Mouse (Mus musculus) heart, embryonic 14.5 days (tissue): ENCODE data around the gene Gpr142. TPM values are rescaled to one million over a fixed set of nuclear protein-coding genes. Genes with fewer than 3 reads are reported as not detected.

Experiments
- ATAC-seq: fragments of 200-750 bp; cut with Nextera tagmentation; 2 replicates; pipeline ENCODE4 v1.8.0; 2017; ENCODE audit warnings: low read depth, moderate TSS enrichment; ENCODE audit not compliant: insufficient number of reproducible peaks, insufficient read depth, low FRiP score
- H3K27ac ChIP-seq, 2 experiments: fragments of 200-500 bp in 1 of 2; fragments of 300-500 bp in 1 of 2; sonication (generic) in 1 of 2; replicated peaks in 1 of 2; 2 replicates each; pipeline ENCODE4 v1.5.1; 2012 to 2014; ENCODE audit warnings: low read depth in 2 of 2, low read length in 2 of 2, control low read depth in 1 of 2, mild to moderate bottlenecking in 1 of 2, mixed read lengths in 1 of 2; ENCODE audit not compliant: control insufficient read depth in 1 of 2, insufficient read depth in 1 of 2
- H3K27me3 ChIP-seq: fragments of 300-500 bp; sonication (generic); 2 replicates; pipeline ENCODE4 v1.6.1; 2014; ENCODE audit warnings: mild to moderate bottlenecking, low read length, control low read depth; ENCODE audit not compliant: control insufficient read depth, insufficient read depth
- H3K36me3 ChIP-seq: fragments of 300-500 bp; sonication (generic); 2 replicates; pipeline ENCODE4 v1.6.1; 2014; ENCODE audit warnings: mild to moderate bottlenecking, control low read depth, low read length, mixed read lengths; ENCODE audit not compliant: control insufficient read depth, insufficient read depth
- H3K4me1 ChIP-seq, 2 experiments: fragments of 200-500 bp in 1 of 2; fragments of 300-500 bp in 1 of 2; sonication (generic) in 1 of 2; 2 replicates each; pipeline ENCODE4 v1.6.1; 2012 to 2014; ENCODE audit warnings: low read length in 2 of 2, control low read depth in 1 of 2, mixed read lengths in 1 of 2; ENCODE audit not compliant: control insufficient read depth in 2 of 2, insufficient read depth in 2 of 2
- H3K4me2 ChIP-seq: fragments of 300-500 bp; sonication (generic); 2 replicates; pipeline ENCODE4 v1.6.1; 2014; ENCODE audit warnings: mild to moderate bottlenecking, low read length
- H3K4me3 ChIP-seq, 2 experiments: fragments of 200-500 bp in 1 of 2; fragments of 300-500 bp in 1 of 2; sonication (generic) in 1 of 2; 2 replicates each; pipeline ENCODE4 v1.5.1; 2012 to 2014; ENCODE audit warnings: low read length in 2 of 2, mild to moderate bottlenecking in 2 of 2, control low read depth in 1 of 2, low read depth in 1 of 2, moderate library complexity in 1 of 2; ENCODE audit not compliant: control insufficient read depth in 1 of 2, insufficient read depth in 1 of 2
- H3K9ac ChIP-seq: fragments of 300-500 bp; sonication (generic); 2 replicates; pipeline ENCODE4 v1.6.1; 2014; ENCODE audit warnings: mild to moderate bottlenecking, low read length
- H3K9me3 ChIP-seq: fragments of 300-500 bp; sonication (generic); 2 replicates; pipeline ENCODE4 v1.6.1; 2016; ENCODE audit warnings: low read length, control low read depth; ENCODE audit not compliant: control insufficient read depth
- WGBS: fragments of 180-500 bp; shearing (Covaris S2); extraction: QIAGEN DNeasy Blood & Tissue Kit; methylation state at CpG from one replicate; pipeline ENCODE4 v1.1.7; 2014; 5-methylcytosine and 5-hydroxymethylcytosine counted together
- polyA plus RNA-seq: library from polyadenylated mRNA; unstranded; fragments of >200 nt; fragmentation: Nextera tagmentation; extraction: Ambion mirVana; gene quantifications from 2 replicates; pipeline ENCODE4 v1.2.1, GENCODE M21; 2014

The Gpr142 gene
- polyA plus RNA-seq, 1 experiment from 2014 or later = not detected

DNA sequence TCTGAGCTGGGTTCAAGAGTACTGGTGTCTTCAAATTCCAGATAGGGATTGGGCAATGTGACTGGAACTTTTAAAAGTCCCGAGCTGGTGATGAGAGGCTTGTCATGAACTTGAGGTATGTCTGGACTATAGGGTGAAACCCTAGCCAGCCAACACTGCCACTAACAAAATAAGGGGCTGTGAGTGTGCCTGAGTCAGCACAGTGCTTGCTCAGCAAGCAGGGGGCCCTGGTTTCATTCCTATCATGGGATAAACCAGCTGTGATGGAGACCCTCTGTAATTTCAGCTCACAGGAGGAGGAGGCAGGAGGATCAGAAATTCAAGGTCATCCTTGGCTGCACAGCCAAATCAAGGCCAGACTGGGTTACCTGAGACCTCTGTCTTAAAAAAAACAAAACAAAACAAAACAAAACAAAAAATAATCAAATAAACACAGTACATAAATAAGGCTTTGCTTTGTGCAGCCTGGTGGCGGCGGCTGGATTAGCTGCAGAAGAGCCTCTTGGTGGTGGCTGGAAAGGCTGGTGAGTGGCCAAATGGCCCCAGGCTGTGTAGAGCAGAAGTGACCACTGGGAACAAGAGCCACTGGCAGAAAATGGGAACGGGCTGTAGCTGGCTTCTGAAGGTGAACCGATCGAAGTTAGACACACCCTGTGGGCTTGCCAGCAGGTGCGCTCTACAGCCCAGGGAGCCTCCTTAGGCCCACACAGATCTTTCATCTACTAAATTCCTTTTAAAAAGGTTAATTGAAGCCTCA is 45.9 kb downstream of the Gpr142 start:
- H3K4me2 ChIP-seq = peak overlapping the region; percentile 25
- H3K4me1 ChIP-seq = peaks cover 11 to 14% of the 10 kb centered on the region in 2 experiments
- peaks cover 4% of the 10 kb centered on the region; the same call in 1 of the 2 replicates for H3K9me3 ChIP-seq
- peak overlapping the region; percentile 85 to 86 for H3K27ac ChIP-seq
- H3K4me3 ChIP-seq = no peak overlapping the region
- no peak for ATAC-seq
- H3K9ac ChIP-seq = peak overlapping the region; percentile 52; the same call in 1 of the 2 replicates
- 72% methylated on average over 7 of the region's 7 CpGs for WGBS
- no peaks in the 10 kb centered on the region for H3K36me3 ChIP-seq
- H3K27me3 ChIP-seq = peaks cover 4% of the 10 kb centered on the region; the same call in 1 of the 2 replicates

DNA sequence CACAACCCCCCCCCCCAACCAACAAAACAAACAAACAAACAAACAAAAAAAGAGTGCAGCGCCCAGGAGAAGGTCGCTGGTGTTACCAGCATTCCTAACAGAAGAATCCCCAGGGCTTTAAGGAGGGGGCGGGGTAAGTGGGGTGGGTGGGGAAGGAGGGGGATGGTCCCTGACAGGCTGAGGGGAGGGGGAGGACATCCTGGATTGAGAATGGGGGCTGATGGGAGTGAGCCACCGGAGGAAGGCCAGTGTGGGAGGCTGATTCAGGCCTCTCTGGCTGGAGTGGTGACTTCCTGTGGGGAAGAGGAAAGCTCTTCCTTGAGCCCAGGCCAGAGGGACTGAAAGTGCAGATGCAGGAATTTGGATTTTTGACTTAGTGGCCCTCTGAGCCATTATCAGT is 47.6 kb downstream of the Gpr142 start:
- no peak overlapping the region for H3K4me2 ChIP-seq
- H3K9ac ChIP-seq = no peak overlapping the region
- H3K36me3 ChIP-seq = no peaks in the 10 kb centered on the region
- ATAC-seq = no peak
- H3K27ac ChIP-seq = no peak overlapping the region
- peaks cover 3% of the 10 kb centered on the region; the same call in 1 of the 2 replicates for H3K9me3 ChIP-seq
- peaks cover 11 to 14% of the 10 kb centered on the region in 2 experiments for H3K4me1 ChIP-seq
- WGBS = 71% methylated on average over 4 of the region's 4 CpGs
- peaks cover 4% of the 10 kb centered on the region; the same call in 1 of the 2 replicates for H3K27me3 ChIP-seq
- no peak overlapping the region for H3K4me3 ChIP-seq

- Histone ChIP-seq H3K4me3 (no peak overlapping the region), H3K36me3 (no peaks in the 10 kb centered on the region), H3K9me3 (no peaks in the 10 kb centered on the region), H3K9ac (no peak overlapping the region), H3K4me1 (peaks cover 11 to 14% of the 10 kb centered on the region in 2 experiments), H3K4me2 (no peak overlapping the region), H3K27ac (no peak overlapping the region), H3K27me3 (peaks cover 4% of the 10 kb centered on the region; the same call in 1 of the 2 replicates)
- WGBS = 78% methylated on average over 5 of the region's 5 CpGs
- ATAC-seq = no peak
These were observed 48.3 kb downstream of the Gpr142 start for GRCm38 (mm10) chr11:114847008-114847407.

GRCm38 (mm10) chr11:114849572-114849971 is 50.8 kb downstream of the Gpr142 start:
- no peak overlapping the region for H3K27ac ChIP-seq
- 26% methylated on average over 2 of the region's 2 CpGs for WGBS
- no peak for ATAC-seq
- no peak overlapping the region for H3K9ac ChIP-seq
- peaks cover 4% of the 10 kb centered on the region; the same call in 1 of the 2 replicates for H3K27me3 ChIP-seq
- peaks cover 9% of the 10 kb centered on the region in 2 experiments for H3K4me1 ChIP-seq
- H3K36me3 ChIP-seq = no peaks in the 10 kb centered on the region
- no peak overlapping the region for H3K4me3 ChIP-seq
- H3K9me3 ChIP-seq = no peaks in the 10 kb centered on the region
- no peak overlapping the region for H3K4me2 ChIP-seq

DNA sequence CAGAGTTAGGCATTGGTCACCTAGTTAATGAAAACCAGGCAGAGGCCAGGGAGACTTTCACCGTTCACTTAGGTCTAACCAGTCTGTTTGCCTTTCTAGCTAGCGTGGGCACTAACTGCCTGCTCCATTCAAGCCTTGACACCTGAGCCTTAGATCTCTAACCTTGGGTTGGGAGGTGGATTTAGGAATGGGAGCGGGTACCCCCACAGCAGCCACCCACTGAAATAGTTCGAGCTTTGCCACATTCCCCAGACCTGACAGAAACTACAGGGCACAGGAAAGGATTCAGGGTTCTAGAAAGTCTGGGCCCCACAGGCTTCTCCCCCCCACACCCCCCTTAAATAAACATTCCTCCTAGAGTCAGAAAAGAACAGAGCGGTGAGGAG is 51.3 kb downstream of the Gpr142 start:
- WGBS = 50% methylated on average over 5 of the region's 5 CpGs
- Histone ChIP-seq H3K9ac (peak overlapping the region; percentile 78), H3K27me3 (peaks cover 4% of the 10 kb centered on the region; the same call in 1 of the 2 replicates), H3K9me3 (no peaks in the 10 kb centered on the region), H3K4me3 (peak overlapping the region in 1 of 2 experiments; percentile 75; a peak in 2 of 4 replicates), H3K4me2 (peak overlapping the region; percentile 95), H3K27ac (no peak overlapping the region), H3K36me3 (no peaks in the 10 kb centered on the region), H3K4me1 (peaks cover 5 to 6% of the 10 kb centered on the region in 2 experiments)
- ATAC-seq = no peak

GRCm38 (mm10) chr11:114850452-114851268 is 51.9 kb downstream of the Gpr142 start, which contains the start of gene Gprc5c:
TSS of gene Gprc5c (plus strand) at chr11:114851152.
- ATAC-seq = peak; percentile 11; the same call in 1 of the 2 replicates
- Histone ChIP-seq H3K4me2 (peak within 1 kb of the TSS; percentile 95), H3K36me3 (no peaks in the 10 kb centered on the region), H3K9ac (peak within 1 kb of the TSS; percentile 78), H3K4me1 (peaks cover 5 to 6% of the 10 kb centered on the region in 2 experiments), H3K27ac (peak within 1 kb of the TSS; percentile 80 to 83), H3K27me3 (peaks cover 4% of the 10 kb centered on the region; the same call in 1 of the 2 replicates), H3K4me3 (peak within 1 kb of the TSS; percentile 68 to 75), H3K9me3 (no peaks in the 10 kb centered on the region)
- under 1% methylated on average over 30 of the region's 43 CpGs for WGBS

DNA sequence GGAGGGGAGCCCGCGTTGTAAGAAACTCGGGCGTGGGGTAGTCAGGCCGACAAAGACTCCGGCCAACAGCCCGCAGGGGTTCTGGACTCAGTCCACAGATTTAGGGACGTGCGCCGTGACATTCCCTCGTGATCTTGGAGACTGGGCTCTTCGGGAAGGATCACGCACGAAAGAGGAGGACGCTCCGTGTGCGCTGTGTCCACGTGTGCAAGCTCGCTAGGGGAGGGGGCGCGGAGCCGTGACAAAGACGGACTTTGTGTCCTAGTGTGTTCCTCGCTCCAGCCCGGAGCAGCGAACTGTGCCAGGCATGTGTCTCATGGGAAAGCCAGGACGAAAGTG is 52.5 kb downstream of the Gpr142 start:
- ATAC-seq = no peak
- WGBS = 1% methylated on average over 27 of the region's 27 CpGs
- peak overlapping the region; percentile 78 for H3K9ac ChIP-seq

More for the DNA sequence above, 52.5 kb downstream of the Gpr142 start:
- Histone ChIP-seq H3K4me3 (peak overlapping the region; percentile 68 to 75), H3K4me1 (peaks cover 5 to 6% of the 10 kb centered on the region in 2 experiments), H3K4me2 (peak overlapping the region; percentile 95), H3K9me3 (no peaks in the 10 kb centered on the region), H3K27me3 (peaks cover 4% of the 10 kb centered on the region; the same call in 1 of the 2 replicates), H3K36me3 (no peaks in the 10 kb centered on the region), H3K27ac (peak overlapping the region; percentile 80 to 83)
